Mouse (Mus musculus) C2C12 (cell line): ENCODE results near the gene Iqch.

Experiments used
- CEBPB ChIP-seq: IDR thresholded peaks from one replicate; pipeline ENCODE4 v1.6.1; 2011; ENCODE audit warnings: low read depth, mild to moderate bottlenecking, control low read depth, moderate library complexity
- CTCF ChIP-seq: IDR thresholded peaks from one replicate; pipeline ENCODE4 v1.5.1; 2011; ENCODE audit not compliant: control insufficient read depth, insufficient read depth, insufficient read length
- FOSL1 ChIP-seq: IDR thresholded peaks from one replicate; pipeline ENCODE4 v1.8.0; 2011; ENCODE audit warnings: mild to moderate bottlenecking, low read length; ENCODE audit not compliant: poor library complexity, insufficient read depth, severe bottlenecking
- MAX ChIP-seq: IDR thresholded peaks from one replicate; pipeline ENCODE4 v1.6.1; 2011; ENCODE audit warnings: mild to moderate bottlenecking, control low read depth
- MYOD1 ChIP-seq: IDR thresholded peaks from one replicate; pipeline ENCODE4 v1.6.1; 2011; ENCODE audit warnings: low read depth; ENCODE audit not compliant: control insufficient read depth, insufficient read length
- USF1 ChIP-seq: IDR thresholded peaks from one replicate; pipeline ENCODE4 v1.6.1; 2011; ENCODE audit warnings: low read depth, mild to moderate bottlenecking, control low read depth, moderate library complexity

DNA sequence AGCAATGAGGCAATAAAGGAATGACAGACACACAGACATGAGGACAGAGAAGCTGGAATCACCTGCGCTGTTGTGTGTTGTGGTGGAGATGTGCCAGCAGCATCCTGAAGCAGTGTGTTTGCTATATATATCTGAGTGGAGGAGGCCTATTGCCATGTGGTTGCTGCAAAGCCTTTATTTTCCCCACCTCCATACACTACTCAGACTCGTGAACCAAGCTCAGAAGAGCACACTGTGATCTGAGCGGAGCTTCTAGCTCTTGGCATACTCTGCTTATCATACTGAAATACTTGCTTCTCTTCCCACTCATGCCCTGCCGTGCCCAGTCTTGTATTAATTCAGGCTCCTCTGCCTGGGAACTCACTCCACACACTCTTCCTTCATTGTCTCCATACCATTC lies 20.5 kb downstream of the Iqch start:
- TF ChIP-seq CTCF, result no peak
- no peak for TF ChIP-seq USF1
- TF ChIP-seq MAX, result no peak
- TF ChIP-seq CEBPB, result no peak
- TF ChIP-seq MYOD1, result no peak
- no peak for TF ChIP-seq FOSL1
